8 mouse cellular contexts compared by ENCODE assay signal in the genomic region with DNA sequence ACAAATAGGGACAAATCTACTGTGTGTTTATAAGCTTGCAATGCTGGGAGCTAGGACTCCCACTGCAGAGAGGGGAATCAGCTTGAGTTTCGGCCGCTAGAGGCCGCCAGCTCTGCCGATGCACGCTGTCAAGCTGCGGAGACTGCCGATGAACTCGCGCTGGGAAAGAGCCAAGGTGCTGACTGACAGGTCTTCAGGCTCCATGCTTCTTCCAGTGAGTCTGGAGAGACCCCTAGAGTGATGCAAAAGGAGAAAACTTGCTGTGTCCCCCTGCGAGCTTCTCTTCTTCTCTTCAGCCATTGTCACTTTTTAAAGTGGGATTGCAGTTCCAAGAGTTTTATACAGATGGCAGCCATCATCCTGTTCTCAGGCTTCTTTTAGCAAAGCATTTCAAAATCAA. TPM values are rescaled to one million over a fixed set of nuclear protein-coding genes. Genes with fewer than 3 reads are reported as not detected.
A peak's percentile ranks its signal among the peaks of the same experiment; 100 is the strongest.
DNase-seq lines count a peak whose midpoint lies in the region; ATAC-seq and TF ChIP-seq lines count a peak whose summit lies in the region.

No protein-coding gene starts in this region.

- peak; percentile 55 to 84 for TF ChIP-seq CTCF in CH12.LX (conservative IDR thresholded peaks at IDR 0.05 in 1 of 2, IDR thresholded peaks at IDR 0.05 in 1 of 2; ENCODE audit: low read depth in 2 of 2, low read length in 2 of 2)

- no peak overlapping the region for H3K4me3 ChIP-seq in CH12.LX (replicated peaks in 1 of 3; ENCODE audit: low read depth in 2 of 3, low read length in 2 of 3, poor library complexity in 1 of 3)
- no peak overlapping the region for H3K4me3 ChIP-seq in forebrain, embryonic 12.5 days (replicated peaks)
- H3K4me3 ChIP-seq in heart, embryonic 16.5 days (ENCODE audit: low read length), result peak overlapping the region; percentile 34
- no peak overlapping the region; the same call in 1 of the 2 replicates for H3K4me3 ChIP-seq in liver, embryonic 13.5 days (replicated peaks)
- H3K4me3 ChIP-seq in neural tube, embryonic 11.5 days (ENCODE audit: low read depth, low read length), result no peak overlapping the region
- peak overlapping the region; percentile 22 for H3K4me3 ChIP-seq in stomach, embryonic 15.5 days (replicated peaks)

- H3K79me2 ChIP-seq in CH12.LX (replicated peaks; ENCODE audit: control insufficient read depth, extremely low read depth, insufficient read depth, poor library complexity, severe bottlenecking), result no peaks in the 10 kb centered on the region

- ATAC-seq in forebrain, embryonic 12.5 days (ENCODE audit: low FRiP score), result 0 out of 2 replicates have a peak, but pooled peaks have one; percentile 39
- peak; percentile 67 for ATAC-seq in heart, embryonic 16.5 days (replicated peaks; ENCODE audit: extremely low read depth, insufficient read depth, low FRiP score)
- peak; percentile 72 for ATAC-seq in liver, embryonic 13.5 days (ENCODE audit: low read depth)
- no peak for ATAC-seq in neural tube, embryonic 11.5 days (ENCODE audit: insufficient read depth, low FRiP score, low TSS enrichment)
- peak; percentile 63 for ATAC-seq in stomach, embryonic 15.5 days (ENCODE audit: insufficient read depth, low FRiP score, low read depth)

- peak; percentile 32 for TF ChIP-seq RAD21 in CH12.LX (IDR thresholded peaks at IDR 0.05; ENCODE audit: low read depth, low read length)

- peak; percentile 57 for DNase-seq in CH12.LX (ENCODE audit: extremely low read depth)
- peak; percentile 44 for DNase-seq in c-Kit-positive CD71-positive TER-119-positive erythroid progenitor cells, embryonic 14.5 days (ENCODE audit: low spot score)
- DNase-seq in kidney, postnatal 25 days, result peak; percentile 81 to 85
- DNase-seq in liver, embryonic 13.5 days, result peak; percentile 17
- DNase-seq in neural tube, embryonic 11.5 days (ENCODE audit: low spot score), result peak; percentile 80

- no peaks in the 10 kb centered on the region for H3K9me3 ChIP-seq in CH12.LX (replicated peaks; ENCODE audit: low read length)
- H3K9me3 ChIP-seq in forebrain, embryonic 12.5 days, result no peaks in the 10 kb centered on the region
- H3K9me3 ChIP-seq in heart, embryonic 16.5 days (replicated peaks; ENCODE audit: control insufficient read depth, low read length), result no peaks in the 10 kb centered on the region
- no peaks in the 10 kb centered on the region for H3K9me3 ChIP-seq in liver, embryonic 13.5 days (replicated peaks)
- H3K9me3 ChIP-seq in neural tube, embryonic 11.5 days (ENCODE audit: control insufficient read depth, low read length), result no peaks in the 10 kb centered on the region
- H3K9me3 ChIP-seq in stomach, embryonic 15.5 days, result no peaks in the 10 kb centered on the region

- peaks cover 0 to 12% of the 10 kb centered on the region in 2 experiments; a peak in 2 of 4 replicates for H3K4me1 ChIP-seq in CH12.LX (ENCODE audit: control insufficient read depth in 1 of 2, insufficient read depth in 2 of 2)
- H3K4me1 ChIP-seq in forebrain, embryonic 12.5 days, result 0 out of 2 replicates have a peak, but pooled peaks cover 2% of the 10 kb centered on the region
- no peaks in the 10 kb centered on the region for H3K4me1 ChIP-seq in heart, embryonic 16.5 days (ENCODE audit: control insufficient read depth, insufficient read depth, low read length)
- peaks cover 12% of the 10 kb centered on the region for H3K4me1 ChIP-seq in liver, embryonic 13.5 days (replicated peaks)
- H3K4me1 ChIP-seq in neural tube, embryonic 11.5 days (ENCODE audit: control insufficient read depth, insufficient read depth, low read length), result no peaks in the 10 kb centered on the region
- H3K4me1 ChIP-seq in stomach, embryonic 15.5 days, result no peaks in the 10 kb centered on the region

- H3K9ac ChIP-seq in CH12.LX (ENCODE audit: insufficient read depth, low read depth), result no peak overlapping the region
- no peak overlapping the region for H3K9ac ChIP-seq in forebrain, embryonic 12.5 days
- H3K9ac ChIP-seq in heart, embryonic 16.5 days (ENCODE audit: low read length), result no peak overlapping the region
- H3K9ac ChIP-seq in liver, embryonic 13.5 days, result no peak overlapping the region
- H3K9ac ChIP-seq in neural tube, embryonic 11.5 days (ENCODE audit: low read length), result no peak overlapping the region
- H3K9ac ChIP-seq in stomach, embryonic 15.5 days, result no peak overlapping the region

- H3K4me2 ChIP-seq in CH12.LX (ENCODE audit: insufficient read depth, low read depth, poor library complexity, severe bottlenecking), result peak overlapping the region; percentile 47; the same call in 1 of the 2 replicates
- H3K4me2 ChIP-seq in forebrain, embryonic 12.5 days, result peak overlapping the region; percentile 36
- H3K4me2 ChIP-seq in heart, embryonic 16.5 days (ENCODE audit: low read depth, low read length), result peak overlapping the region; percentile 64
- peak overlapping the region; percentile 43 for H3K4me2 ChIP-seq in liver, embryonic 13.5 days
- no peak overlapping the region for H3K4me2 ChIP-seq in neural tube, embryonic 11.5 days (ENCODE audit: low read depth)
- H3K4me2 ChIP-seq in stomach, embryonic 15.5 days, result peak overlapping the region; percentile 57

- TF ChIP-seq POLR2A in CH12.LX (IDR thresholded peaks at IDR 0.05; ENCODE audit: low read depth, low read length), result no peak

- dilution Hi-C loops in CH12.LX (cut with MboI; ENCODE audit: extremely low pct_ligation_motif_present, extremely low pct_unique_long_range_greater_than_20kb, low sequenced_read_pairs), result no loop called here

- 4% methylated on average over 10 of the region's 10 CpGs for WGBS in forebrain, embryonic 12.5 days
- 4% methylated on average over 10 of the region's 10 CpGs for WGBS in heart, embryonic 16.5 days
- 2% methylated on average over 10 of the region's 10 CpGs for WGBS in liver, embryonic 13.5 days (ENCODE audit: insufficient replicate concordance)
- WGBS in neural tube, embryonic 11.5 days, result 5% methylated on average over 10 of the region's 10 CpGs
- 4% methylated on average over 10 of the region's 10 CpGs for WGBS in stomach, embryonic 15.5 days

- TF ChIP-seq EP300 in CH12.LX (IDR thresholded peaks at IDR 0.05; ENCODE audit: low read length), result no peak

- H3K27ac ChIP-seq in CH12.LX (ENCODE audit: insufficient read depth, low read depth), result no peak overlapping the region
- no peak overlapping the region for H3K27ac ChIP-seq in forebrain, embryonic 12.5 days
- no peak overlapping the region for H3K27ac ChIP-seq in heart, embryonic 16.5 days (ENCODE audit: low read length)
- no peak overlapping the region for H3K27ac ChIP-seq in liver, embryonic 13.5 days
- H3K27ac ChIP-seq in neural tube, embryonic 11.5 days (ENCODE audit: low read depth, low read length), result no peak overlapping the region
- H3K27ac ChIP-seq in stomach, embryonic 15.5 days, result peak overlapping the region; percentile 5; the same call in 1 of the 2 replicates

- in situ Hi-C loops in CH12.LX (cut with MboI; ENCODE audit: low pct_ligation_motif_present, low pct_unique_long_range_greater_than_20kb, low sequenced_read_pairs), result no loop called here

- H3K27me3 ChIP-seq in CH12.LX (replicated peaks), result no peaks in the 10 kb centered on the region
- H3K27me3 ChIP-seq in forebrain, embryonic 12.5 days, result no peaks in the 10 kb centered on the region
- no peaks in the 10 kb centered on the region for H3K27me3 ChIP-seq in heart, embryonic 16.5 days (ENCODE audit: control insufficient read depth, insufficient read depth, low read length)
- H3K27me3 ChIP-seq in liver, embryonic 13.5 days, result no peaks in the 10 kb centered on the region
- H3K27me3 ChIP-seq in neural tube, embryonic 11.5 days (ENCODE audit: control insufficient read depth, insufficient read depth, low read length), result no peaks in the 10 kb centered on the region
- H3K27me3 ChIP-seq in stomach, embryonic 15.5 days (replicated peaks), result no peaks in the 10 kb centered on the region

- peaks cover 32 to 60% of the 10 kb centered on the region in 2 experiments for H3K36me3 ChIP-seq in CH12.LX (replicated peaks in 1 of 2; ENCODE audit: control insufficient read depth in 1 of 2, insufficient read depth in 1 of 2, low read length in 1 of 2)
- H3K36me3 ChIP-seq in forebrain, embryonic 12.5 days (replicated peaks), result peaks cover 40% of the 10 kb centered on the region
- peaks cover 22% of the 10 kb centered on the region for H3K36me3 ChIP-seq in heart, embryonic 16.5 days (ENCODE audit: control insufficient read depth, insufficient read depth)
- H3K36me3 ChIP-seq in liver, embryonic 13.5 days, result peaks cover 34% of the 10 kb centered on the region
- peaks cover 4% of the 10 kb centered on the region for H3K36me3 ChIP-seq in neural tube, embryonic 11.5 days (ENCODE audit: control insufficient read depth, insufficient read depth, low read length)
- H3K36me3 ChIP-seq in stomach, embryonic 15.5 days, result peaks cover 21% of the 10 kb centered on the region; the same call in 1 of the 2 replicates

RNA-seq across cellular contexts. Expression of a gene that starts 6.4 kb away (rescaled TPM):
- total RNA-seq in CH12.LX (2012; rRNA removed) (38.4 and 48.0 TPM in 2 replicates), CH12.LX (2014; rRNA removed) (34.1 and 36.0 TPM in 2 replicates)
- 131 and 189 TPM in 2 replicates for polyA plus RNA-seq in CH12.LX (2012; ENCODE audit: insufficient read length, low read depth)
- 41.5 and 44.1 TPM in 2 replicates for polyA plus RNA-seq in forebrain, embryonic 12.5 days (2016; fragmentation: Nextera tagmentation; extraction: Ambion mirVana)
- 16.0 and 16.3 TPM in 2 replicates for polyA plus RNA-seq in heart, embryonic 16.5 days (2015; fragmentation: Nextera tagmentation; extraction: Ambion mirVana)
- polyA plus RNA-seq in liver, embryonic 13.5 days (2015; fragmentation: Nextera tagmentation; extraction: Ambion mirVana), result 45.7 and 50.9 TPM in 2 replicates
- 26.6 and 27.0 TPM in 2 replicates for polyA plus RNA-seq in neural tube, embryonic 11.5 days (2014; fragmentation: Nextera tagmentation; extraction: Ambion mirVana)
- 23.3 and 26.7 TPM in 2 replicates for polyA plus RNA-seq in stomach, embryonic 15.5 days (2015; fragmentation: Nextera tagmentation; extraction: Ambion mirVana)

RNA-seq across cellular contexts. Expression of a gene that starts 31.0 kb away (rescaled TPM):
- total RNA-seq in CH12.LX (2012; rRNA removed) (11.3 and 13.0 TPM in 2 replicates), CH12.LX (2014; rRNA removed) (13.1 and 14.4 TPM in 2 replicates)
- polyA plus RNA-seq in CH12.LX (2012; ENCODE audit: insufficient read length, low read depth), result 33.6 and 39.8 TPM in 2 replicates
- 48.4 and 52.2 TPM in 2 replicates for polyA plus RNA-seq in forebrain, embryonic 12.5 days (2016; fragmentation: Nextera tagmentation; extraction: Ambion mirVana)
- polyA plus RNA-seq in heart, embryonic 16.5 days (2015; fragmentation: Nextera tagmentation; extraction: Ambion mirVana), result 33.9 and 34.8 TPM in 2 replicates
- polyA plus RNA-seq in liver, embryonic 13.5 days (2015; fragmentation: Nextera tagmentation; extraction: Ambion mirVana), result 20.6 and 22.9 TPM in 2 replicates
- polyA plus RNA-seq in neural tube, embryonic 11.5 days (2014; fragmentation: Nextera tagmentation; extraction: Ambion mirVana), result 52.8 and 55.3 TPM in 2 replicates
- polyA plus RNA-seq in stomach, embryonic 15.5 days (2015; fragmentation: Nextera tagmentation; extraction: Ambion mirVana), result 43.2 and 45.5 TPM in 2 replicates

RNA-seq across cellular contexts. Expression of a gene that starts 39.5 kb away (rescaled TPM):
- total RNA-seq in CH12.LX (2012; rRNA removed), result not detected in 2 replicates
- total RNA-seq in CH12.LX (2014; rRNA removed), result not detected in 2 replicates
- polyA plus RNA-seq in CH12.LX (2012; ENCODE audit: insufficient read length, low read depth), result not detected in 2 replicates
- polyA plus RNA-seq in forebrain, embryonic 12.5 days (2016; fragmentation: Nextera tagmentation; extraction: Ambion mirVana), result not detected in 2 replicates
- polyA plus RNA-seq in heart, embryonic 16.5 days (2015; fragmentation: Nextera tagmentation; extraction: Ambion mirVana), result not detected in 2 replicates
- not detected in 2 replicates for polyA plus RNA-seq in liver, embryonic 13.5 days (2015; fragmentation: Nextera tagmentation; extraction: Ambion mirVana)
- polyA plus RNA-seq in neural tube, embryonic 11.5 days (2014; fragmentation: Nextera tagmentation; extraction: Ambion mirVana), result 0.29 TPM in 1 of 2 replicates, not detected in the other
- not detected in 2 replicates for polyA plus RNA-seq in stomach, embryonic 15.5 days (2015; fragmentation: Nextera tagmentation; extraction: Ambion mirVana)

Comparison
In these comparisons a context has a peak if more than half of its experiments do, and no peak if none do; other contexts are left out.
1. DNase-seq: peak in every context shown above with its lines; median percentile 83 in kidney, postnatal 25 days; 80 in neural tube, embryonic 11.5 days; 57 in CH12.LX; 44 in c-Kit-positive CD71-positive TER-119-positive erythroid progenitor cells, embryonic 14.5 days; 17 in liver, embryonic 13.5 days.
2. H3K4me3 ChIP-seq: peak in heart, embryonic 16.5 days (single experiment) and stomach, embryonic 15.5 days (single experiment); none in CH12.LX (0 of 3), forebrain, embryonic 12.5 days (single experiment), liver, embryonic 13.5 days (single experiment) and neural tube, embryonic 11.5 days (single experiment).